Mouse (Mus musculus) CH12.LX (cell line): ENCODE results near the gene Alg9.

Experiments used
- CHD2 ChIP-seq: IDR thresholded peaks from 2 replicates; pipeline ENCODE4 v1.6.1; 2011; ENCODE audit warnings: low read length, improper control_type of control experiment
- CTCF ChIP-seq, 2 experiments: IDR thresholded peaks in 1 of 2; conservative IDR thresholded peaks in 1 of 2; 2 replicates each; pipeline ENCODE4 v1.5.1; 2011 to 2012; ENCODE audit warnings: low read depth in 2 of 2, low read length in 2 of 2, improper control_type of control experiment in 1 of 2, inconsistent platforms in 1 of 2, mild to moderate bottlenecking in 1 of 2, moderate library complexity in 1 of 2
- E2F4 ChIP-seq: IDR thresholded peaks from 2 replicates; pipeline ENCODE4 v1.6.1; 2011; ENCODE audit warnings: low read depth, low read length, improper control_type of control experiment; ENCODE audit not compliant: insufficient replicate concordance
- MAFK ChIP-seq: IDR thresholded peaks from 2 replicates; pipeline ENCODE4 v1.6.1; 2011; ENCODE audit warnings: low read length, improper control_type of control experiment; ENCODE audit not compliant: insufficient replicate concordance
- MAX ChIP-seq: IDR thresholded peaks from 2 replicates; pipeline ENCODE4 v1.6.1; 2011; ENCODE audit warnings: low read length, improper control_type of control experiment
- MEF2A ChIP-seq: IDR thresholded peaks from 2 replicates; pipeline ENCODE4 v1.6.1; 2014; ENCODE audit warnings: low read depth, mild to moderate bottlenecking, inconsistent platforms, low read length, improper control_type of control experiment, borderline replicate concordance
- POLR2A ChIP-seq: IDR thresholded peaks from 2 replicates; pipeline ENCODE4 v1.6.1; 2011; ENCODE audit warnings: low read depth, mild to moderate bottlenecking, improper control_type of control experiment, low read length
- RAD21 ChIP-seq: IDR thresholded peaks from 2 replicates; pipeline ENCODE4 v1.6.1; 2011; ENCODE audit warnings: low read depth, mild to moderate bottlenecking, low read length, improper control_type of control experiment, moderate library complexity
- ZC3H11A ChIP-seq: IDR thresholded peaks from 2 replicates; pipeline ENCODE4 v1.6.1; 2012; ENCODE audit warnings: low read depth, mild to moderate bottlenecking, inconsistent platforms, low read length, improper control_type of control experiment

DNA sequence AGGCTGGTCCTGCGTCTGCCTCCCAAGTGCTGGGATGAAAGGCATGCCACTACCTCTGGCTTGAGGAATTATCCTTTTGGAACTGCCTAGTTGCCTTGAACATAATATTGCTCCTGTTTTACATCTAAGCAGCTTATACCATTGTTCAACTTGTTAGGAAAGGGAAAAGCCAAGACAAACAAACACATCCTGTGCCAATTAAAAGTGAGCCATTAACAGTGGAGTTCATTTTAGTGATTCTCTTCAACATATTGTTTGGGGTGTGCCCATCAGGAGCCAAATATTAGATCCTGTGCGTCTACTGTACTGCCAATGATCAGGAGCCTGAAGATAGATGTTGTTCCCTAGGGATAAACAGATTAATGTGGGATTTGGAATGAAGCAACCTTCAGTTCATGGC is 107.4 kb downstream of the Alg9 start:
- no peak for TF ChIP-seq MEF2A
- no peak for TF ChIP-seq POLR2A
- TF ChIP-seq RAD21, result no peak
- no peak for TF ChIP-seq CTCF (conservative IDR thresholded peaks at IDR 0.05 in 1 of 2, IDR thresholded peaks at IDR 0.05 in 1 of 2; ENCODE audit: low read depth in 2 of 2, low read length in 2 of 2)
- no peak for TF ChIP-seq ZC3H11A
- no peak for TF ChIP-seq E2F4
- TF ChIP-seq MAFK, result no peak
- no peak for TF ChIP-seq MAX
- TF ChIP-seq CHD2, result no peak
